Mouse (Mus musculus) brain, embryonic 14.5 days (tissue): ENCODE measurements around the gene Gm38392.

Source experiments
- CTCF ChIP-seq: fragments of 200-500 bp; IDR thresholded peaks from 2 replicates; pipeline ENCODE4 v1.5.1; 2012; ENCODE audit warnings: inconsistent platforms, mild to moderate bottlenecking, moderate library complexity, borderline replicate concordance; ENCODE audit not compliant: insufficient read depth, insufficient read length; ENCODE audit errors: extremely low read depth
- POLR2A ChIP-seq: fragments of 200-500 bp; IDR thresholded peaks from 2 replicates; pipeline ENCODE4 v1.6.1; 2012; ENCODE audit warnings: mild to moderate bottlenecking, inconsistent platforms, borderline replicate concordance; ENCODE audit not compliant: poor library complexity, insufficient read depth, insufficient read length, severe bottlenecking; ENCODE audit errors: extremely low read depth

DNA sequence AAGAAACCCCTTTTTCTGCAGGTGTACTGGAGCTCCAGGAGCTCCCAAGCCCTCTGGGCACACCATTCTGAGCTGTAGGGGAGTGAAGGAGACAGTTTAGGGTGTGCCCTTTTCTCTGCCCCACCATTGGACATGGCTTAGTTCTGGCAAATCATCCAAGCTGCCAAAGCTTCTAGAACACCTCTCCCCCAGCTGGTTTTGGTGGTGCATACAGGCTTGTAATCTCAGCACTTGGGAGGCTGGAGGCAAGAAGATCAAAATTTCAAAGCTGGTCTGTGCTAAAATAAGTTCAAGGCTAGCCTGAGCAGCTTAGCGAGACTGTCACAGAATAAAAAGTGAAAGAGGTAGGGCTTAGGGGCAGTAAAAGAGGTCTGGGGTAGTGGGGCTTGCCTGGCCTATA, 74.7 kb downstream of the Gm38392 start:
- TF ChIP-seq POLR2A, result no peak
- no peak for TF ChIP-seq CTCF
